9 mouse cellular contexts compared by ENCODE assay signal in the genomic region with DNA sequence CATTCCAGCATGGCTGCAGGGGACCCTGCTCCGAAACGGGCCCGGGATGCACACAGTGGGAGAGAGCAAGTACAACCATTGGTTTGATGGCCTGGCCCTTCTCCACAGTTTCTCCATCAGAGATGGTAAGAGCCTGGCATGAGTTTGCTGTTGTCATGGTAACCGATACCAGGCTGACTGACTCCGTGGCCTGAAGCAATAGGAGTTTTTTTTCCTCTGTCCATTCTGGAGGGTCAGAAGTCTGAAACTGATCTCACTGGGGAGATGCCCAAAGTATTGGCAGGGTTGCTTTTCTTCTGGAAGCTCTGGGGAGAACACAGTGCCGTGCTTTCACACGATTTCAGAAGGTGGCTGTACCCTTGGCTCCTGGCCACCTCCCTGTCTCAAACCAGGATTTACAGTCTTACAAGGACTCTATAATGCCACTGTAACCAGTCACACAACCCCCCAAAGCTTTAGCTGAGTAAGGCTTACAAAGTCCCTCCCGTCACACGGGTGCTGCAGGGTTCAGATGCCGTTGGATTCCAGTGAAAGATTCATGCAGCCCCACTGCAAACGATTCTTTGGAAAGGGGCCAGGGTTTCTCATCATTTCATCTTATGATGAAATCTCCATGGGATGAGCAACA. TPM values are rescaled to one million over a fixed set of nuclear protein-coding genes. Genes with fewer than 3 reads are reported as not detected.
DNase-seq lines count a peak whose midpoint lies in the region; ATAC-seq and TF ChIP-seq lines count a peak whose summit lies in the region.
"Had no signal": no experiment of that assay in that cellular context is flagged by ENCODE, and none has a peak within 500 bp of the region (broad histone marks: within the 10 kb centered on the region; RNA-seq: fewer than 3 reads in every experiment).

No protein-coding gene starts in this region.

- H3K4me1 ChIP-seq in cerebellum, adult 2 months (ENCODE audit: control insufficient read depth, insufficient read depth, low read length) = no peaks in the 10 kb centered on the region; the same call in 1 of the 2 replicates
- H3K4me1 ChIP-seq in lung, embryonic 16.5 days (replicated peaks; ENCODE audit: control insufficient read depth, insufficient read depth, low read length) = peaks cover 8% of the 10 kb centered on the region
- H3K4me1 ChIP-seq in hindbrain, embryonic 15.5 days (replicated peaks) = peaks cover 15% of the 10 kb centered on the region; the same call in 1 of the 2 replicates
- peaks cover 8% of the 10 kb centered on the region for H3K4me1 ChIP-seq in stomach, embryonic 14.5 days (ENCODE audit: control insufficient read depth, insufficient read depth, low read length)

- H3K27me3 ChIP-seq in cerebellum, adult 2 months (ENCODE audit: control insufficient read depth, insufficient read depth, low read length) = no peaks in the 10 kb centered on the region
- H3K27me3 ChIP-seq in lung, embryonic 16.5 days (ENCODE audit: control insufficient read depth, insufficient read depth, low read depth, low read length) = no peaks in the 10 kb centered on the region
- no peaks in the 10 kb centered on the region for H3K27me3 ChIP-seq in hindbrain, embryonic 15.5 days
- no peaks in the 10 kb centered on the region for H3K27me3 ChIP-seq in stomach, embryonic 14.5 days (ENCODE audit: control insufficient read depth, insufficient read depth, low read length)

- ATAC-seq in lung, embryonic 16.5 days (ENCODE audit: low read depth) = peak; percentile 76
- peak; percentile 92 for ATAC-seq in hindbrain, embryonic 15.5 days (ENCODE audit: low FRiP score, low read depth)
- ATAC-seq in stomach, embryonic 14.5 days (ENCODE audit: insufficient number of reproducible peaks, insufficient read depth, low FRiP score, low read depth) = no peak; the same call in 1 of the 2 replicates

- TF ChIP-seq POLR2A in cerebellum, adult 2 months (IDR thresholded peaks at IDR 0.05; ENCODE audit: borderline replicate concordance, insufficient read depth, low read length) = no peak

- peak overlapping the region; percentile 19 for H3K4me2 ChIP-seq in lung, embryonic 16.5 days (ENCODE audit: low read depth, low read length)
- peak overlapping the region; percentile 31 for H3K4me2 ChIP-seq in hindbrain, embryonic 15.5 days
- peak overlapping the region; percentile 11; the same call in 1 of the 2 replicates for H3K4me2 ChIP-seq in stomach, embryonic 14.5 days (replicated peaks; ENCODE audit: low read depth, low read length)

- H3K4me3 ChIP-seq in cerebellum, adult 2 months (replicated peaks; ENCODE audit: insufficient read depth, low read depth, low read length) = peak overlapping the region; percentile 11
- no peak overlapping the region for H3K4me3 ChIP-seq in lung, embryonic 16.5 days (ENCODE audit: low read length)
- no peak overlapping the region for H3K4me3 ChIP-seq in hindbrain, embryonic 15.5 days
- no peak overlapping the region for H3K4me3 ChIP-seq in stomach, embryonic 14.5 days (ENCODE audit: low read depth, low read length)

- peaks cover 8% of the 10 kb centered on the region; the same call in 1 of the 2 replicates for H3K9me3 ChIP-seq in lung, embryonic 16.5 days (ENCODE audit: control insufficient read depth, low read length)
- H3K9me3 ChIP-seq in hindbrain, embryonic 15.5 days = peaks cover 3% of the 10 kb centered on the region; the same call in 1 of the 2 replicates
- H3K9me3 ChIP-seq in stomach, embryonic 14.5 days (ENCODE audit: control insufficient read depth, low read depth, low read length) = no peaks in the 10 kb centered on the region

- no peak for TF ChIP-seq CTCF in cerebellum, adult 2 months (IDR thresholded peaks at IDR 0.05; ENCODE audit: borderline replicate concordance, insufficient read depth, low read depth, low read length)

- 0 out of 2 replicates have a peak overlapping the region, but pooled peaks have one; percentile 10 for H3K9ac ChIP-seq in lung, embryonic 16.5 days (ENCODE audit: low read length)
- H3K9ac ChIP-seq in hindbrain, embryonic 15.5 days = no peak overlapping the region
- H3K9ac ChIP-seq in stomach, embryonic 14.5 days (replicated peaks; ENCODE audit: low read depth, low read length) = no peak overlapping the region

- DNase-seq in cerebellum, adult 2 months = peak; percentile 20 to 50
- DNase-seq in cerebellum, adult 18-20 months = no peak
- no peak for DNase-seq in lung, adult 18-20 months
- DNase-seq in spleen, postnatal 10 days (ENCODE audit: low spot score in 2 of 2) = no peak
- DNase-seq in thymus, postnatal 10 days (ENCODE audit: low spot score in 2 of 2) = no peak
- DNase-seq: right cerebral cortex, postnatal 14 days had no signal

- H3K27ac ChIP-seq in cerebellum, adult 2 months (ENCODE audit: insufficient read depth, low read length) = no peak overlapping the region
- 0 out of 2 replicates have a peak overlapping the region, but pooled peaks have one; percentile 28 for H3K27ac ChIP-seq in lung, embryonic 16.5 days (ENCODE audit: low read length)
- H3K27ac ChIP-seq in hindbrain, embryonic 15.5 days (replicated peaks) = peak overlapping the region; percentile 62
- peak overlapping the region; percentile 66; the same call in 1 of the 2 replicates for H3K27ac ChIP-seq in stomach, embryonic 14.5 days (ENCODE audit: low read length)

- H3K36me3 ChIP-seq in lung, embryonic 16.5 days (ENCODE audit: control insufficient read depth, insufficient read depth, low read length) = no peaks in the 10 kb centered on the region
- no peaks in the 10 kb centered on the region for H3K36me3 ChIP-seq in hindbrain, embryonic 15.5 days
- no peaks in the 10 kb centered on the region for H3K36me3 ChIP-seq in stomach, embryonic 14.5 days (ENCODE audit: control insufficient read depth, insufficient read depth, low read length)

- WGBS in cerebellum, adult 2 months = 7% methylated on average over 11 of the region's 11 CpGs
- 31% methylated on average over 11 of the region's 11 CpGs for WGBS in lung, embryonic 16.5 days
- 31% methylated on average over 11 of the region's 11 CpGs for WGBS in hindbrain, embryonic 15.5 days
- 40% methylated on average over 11 of the region's 11 CpGs for WGBS in stomach, embryonic 14.5 days

RNA-seq across cellular contexts. Expression of gene Bco1, which starts 2.0 kb away (rescaled TPM):
- 0.07 and 0.08 TPM in 2 replicates for polyA plus RNA-seq in cerebellum, adult 2 months (2012; rRNA removed)
- 0.40 and 0.44 TPM in 2 replicates for polyA plus RNA-seq in lung, embryonic 16.5 days (2015; fragmentation: Nextera tagmentation; extraction: Ambion mirVana)
- polyA plus RNA-seq in hindbrain, embryonic 15.5 days (2015; fragmentation: Nextera tagmentation; extraction: Ambion mirVana) = 0.21 and 0.32 TPM in 2 replicates
- 0.38 and 0.82 TPM in 2 replicates for polyA plus RNA-seq in stomach, embryonic 14.5 days (2014; fragmentation: Nextera tagmentation; extraction: Ambion mirVana)

RNA-seq across cellular contexts. Expression of gene Pkd1l2, which starts 15.4 kb away (rescaled TPM):
- polyA plus RNA-seq in cerebellum, adult 2 months (2012; rRNA removed) = 0.02 and 0.06 TPM in 2 replicates
- polyA plus RNA-seq in lung, embryonic 16.5 days (2015; fragmentation: Nextera tagmentation; extraction: Ambion mirVana) = not detected in 2 replicates
- 0.04 and 0.16 TPM in 2 replicates for polyA plus RNA-seq in hindbrain, embryonic 15.5 days (2015; fragmentation: Nextera tagmentation; extraction: Ambion mirVana)
- polyA plus RNA-seq in stomach, embryonic 14.5 days (2014; fragmentation: Nextera tagmentation; extraction: Ambion mirVana) = not detected in 2 replicates

Comparison
In these comparisons a context has a peak if more than half of its experiments do, and no peak if none do; other contexts are left out.
1. DNase-seq: peak in cerebellum, adult 2 months (2 of 2); none in cerebellum, adult 18-20 months (0 of 2), lung, adult 18-20 months (0 of 2), spleen, postnatal 10 days (0 of 2) and thymus, postnatal 10 days (0 of 2).
2. Peak in every context shown above with its lines, with median percentiles within 50 percentile points of each other: H3K4me2 ChIP-seq.